29 mouse cellular contexts compared by ENCODE assay signal in genomic region chr3:131893061-131893804, GRCm38 (mm10).
A peak's percentile ranks its signal among the peaks of the same experiment; 100 is the strongest.
DNase-seq lines count a peak whose midpoint lies in the region; ATAC-seq and TF ChIP-seq lines count a peak whose summit lies in the region.
"Had no signal": no experiment of that assay in that cellular context is flagged by ENCODE, and none has a peak within 500 bp of the region (broad histone marks: within the 10 kb centered on the region; RNA-seq: fewer than 3 reads in every experiment).

No protein-coding gene starts in this region.

- peak; percentile 20 for DNase-seq in hindbrain, postnatal 0 days (ENCODE audit: low spot score)
- DNase-seq in brain, embryonic 14.5 days (ENCODE audit: low read depth): peak; percentile 43
- DNase-seq in midbrain, embryonic 14.5 days: peak; percentile 72
- DNase-seq in retina, postnatal 7 days (ENCODE audit: low read depth, low spot score): peak; percentile 19
- no peak for DNase-seq in limb, embryonic 10.5 days (ENCODE audit: low spot score)
- DNase-seq: adrenal gland, postnatal 14 days; cerebellum, adult 18-20 months; cerebellum, postnatal 14 days; gastrocnemius, postnatal 10 days; kidney, adult 9 months; kidney, postnatal 10 days; layer of hippocampus, adult 9-11 months; lung, embryonic 14.5 days; lung, postnatal 14 days; right cerebral cortex, adult 18-20 months; thymus, adult 2 months; thymus, postnatal 36 days had no signal

- H3K27ac ChIP-seq in hindbrain, postnatal 0 days: no peak overlapping the region
- no peak overlapping the region for H3K27ac ChIP-seq in hindbrain, embryonic 16.5 days (ENCODE audit: low read depth, low read length)
- H3K27ac ChIP-seq in midbrain, embryonic 14.5 days (replicated peaks; ENCODE audit: low read depth, low read length): no peak overlapping the region
- H3K27ac ChIP-seq in neural tube, embryonic 15.5 days (replicated peaks): no peak overlapping the region
- H3K27ac ChIP-seq in limb, embryonic 10.5 days: no peak overlapping the region
- H3K27ac ChIP-seq: heart, embryonic 10.5 days; heart, embryonic 15.5 days; limb, embryonic 12.5 days; liver, embryonic 15.5 days; neural tube, embryonic 12.5 days; stomach, postnatal 0 days had no signal

- H3K4me2 ChIP-seq in hindbrain, postnatal 0 days (ENCODE audit: low read depth, low read length): no peak overlapping the region
- H3K4me2 ChIP-seq in hindbrain, embryonic 16.5 days (ENCODE audit: low read length): no peak overlapping the region
- peak overlapping the region; percentile 29 for H3K4me2 ChIP-seq in midbrain, embryonic 14.5 days (ENCODE audit: low read length)
- H3K4me2 ChIP-seq in neural tube, embryonic 15.5 days: no peak overlapping the region
- H3K4me2 ChIP-seq: heart, embryonic 15.5 days; limb, embryonic 12.5 days; liver, embryonic 15.5 days; lung, embryonic 14.5 days; neural tube, embryonic 12.5 days had no signal

- WGBS in hindbrain, postnatal 0 days: 66% methylated on average over 16 of the region's 16 CpGs
- 78% methylated on average over 16 of the region's 16 CpGs for WGBS in hindbrain, embryonic 16.5 days
- WGBS in midbrain, embryonic 14.5 days: 33% methylated on average over 16 of the region's 16 CpGs
- WGBS in neural tube, embryonic 15.5 days: 81% methylated on average over 16 of the region's 16 CpGs
- WGBS in limb, embryonic 10.5 days: 80% methylated on average over 16 of the region's 16 CpGs

- no peak overlapping the region for H3K9ac ChIP-seq in hindbrain, postnatal 0 days (replicated peaks; ENCODE audit: low read length)
- no peak overlapping the region for H3K9ac ChIP-seq in hindbrain, embryonic 16.5 days (ENCODE audit: low read depth, low read length)
- H3K9ac ChIP-seq in midbrain, embryonic 14.5 days (replicated peaks; ENCODE audit: low read length): no peak overlapping the region; the same call in 1 of the 2 replicates
- no peak overlapping the region for H3K9ac ChIP-seq in neural tube, embryonic 15.5 days (replicated peaks)
- H3K9ac ChIP-seq: heart, embryonic 15.5 days; limb, embryonic 12.5 days; liver, embryonic 15.5 days; lung, embryonic 14.5 days; neural tube, embryonic 12.5 days had no signal

- no peak overlapping the region for H3K4me3 ChIP-seq in hindbrain, postnatal 0 days (ENCODE audit: low read length)
- no peak overlapping the region for H3K4me3 ChIP-seq in hindbrain, embryonic 16.5 days (ENCODE audit: low read length)
- no peak overlapping the region for H3K4me3 ChIP-seq in midbrain, embryonic 14.5 days (replicated peaks; ENCODE audit: low read depth, low read length)
- no peak overlapping the region for H3K4me3 ChIP-seq in neural tube, embryonic 15.5 days (replicated peaks)
- no peak overlapping the region for H3K4me3 ChIP-seq in limb, embryonic 10.5 days
- H3K4me3 ChIP-seq: heart, embryonic 10.5 days; heart, embryonic 15.5 days; limb, embryonic 12.5 days; liver, embryonic 15.5 days; myocyte; neural tube, embryonic 12.5 days had no signal

- no peaks in the 10 kb centered on the region for H3K9me3 ChIP-seq in hindbrain, postnatal 0 days (ENCODE audit: low read length)
- H3K9me3 ChIP-seq in hindbrain, embryonic 16.5 days (ENCODE audit: control insufficient read depth, low read length): no peaks in the 10 kb centered on the region
- H3K9me3 ChIP-seq in midbrain, embryonic 14.5 days (ENCODE audit: control insufficient read depth, low read length): no peaks in the 10 kb centered on the region
- no peaks in the 10 kb centered on the region for H3K9me3 ChIP-seq in neural tube, embryonic 15.5 days (replicated peaks)
- no peaks in the 10 kb centered on the region for H3K9me3 ChIP-seq in limb, embryonic 10.5 days (replicated peaks)
- H3K9me3 ChIP-seq: heart, embryonic 10.5 days; heart, embryonic 15.5 days; limb, embryonic 12.5 days; liver, embryonic 15.5 days; neural tube, embryonic 12.5 days had no signal

- no peaks in the 10 kb centered on the region for H3K4me1 ChIP-seq in hindbrain, postnatal 0 days (ENCODE audit: insufficient read depth, low read length)
- no peaks in the 10 kb centered on the region for H3K4me1 ChIP-seq in hindbrain, embryonic 16.5 days (ENCODE audit: control insufficient read depth, insufficient read depth, low read depth, low read length)
- H3K4me1 ChIP-seq in midbrain, embryonic 14.5 days (ENCODE audit: control insufficient read depth, insufficient read depth, low read length): no peaks in the 10 kb centered on the region
- H3K4me1 ChIP-seq in neural tube, embryonic 15.5 days: no peaks in the 10 kb centered on the region
- 0 out of 2 replicates have a peak, but pooled peaks cover 3% of the 10 kb centered on the region for H3K4me1 ChIP-seq in limb, embryonic 10.5 days
- H3K4me1 ChIP-seq: heart, embryonic 10.5 days; heart, embryonic 15.5 days; limb, embryonic 12.5 days; liver, embryonic 15.5 days; neural tube, embryonic 12.5 days had no signal

- 0 out of 2 replicates have a peak, but pooled peaks have one; percentile 40 for ATAC-seq in hindbrain, postnatal 0 days
- no peak for ATAC-seq in hindbrain, embryonic 16.5 days
- ATAC-seq in midbrain, embryonic 14.5 days (ENCODE audit: low FRiP score, low TSS enrichment): no peak
- ATAC-seq in neural tube, embryonic 15.5 days (ENCODE audit: low FRiP score): no peak
- ATAC-seq: CD4-positive, CD25-positive, alpha-beta regulatory T cell, adult 4 months; forebrain, embryonic 16.5 days; intestine, postnatal 0 days had no signal

- no peak for TF ChIP-seq CTCF in hindbrain, postnatal 0 days (IDR thresholded peaks at IDR 0.05; ENCODE audit: low read depth)
- no peak for TF ChIP-seq CTCF in brain, embryonic 14.5 days (IDR thresholded peaks at IDR 0.05; ENCODE audit: borderline replicate concordance, extremely low read depth, insufficient read depth, insufficient read length)

- TF ChIP-seq POLR2A in brain, embryonic 14.5 days (IDR thresholded peaks at IDR 0.05; ENCODE audit: borderline replicate concordance, extremely low read depth, insufficient read depth, insufficient read length, poor library complexity, severe bottlenecking): no peak

- H3K27me3 ChIP-seq in hindbrain, postnatal 0 days (ENCODE audit: insufficient read depth, low read length): no peaks in the 10 kb centered on the region
- no peaks in the 10 kb centered on the region for H3K27me3 ChIP-seq in hindbrain, embryonic 16.5 days (replicated peaks; ENCODE audit: control insufficient read depth, insufficient read depth, low read length)
- no peaks in the 10 kb centered on the region for H3K27me3 ChIP-seq in midbrain, embryonic 14.5 days (ENCODE audit: control insufficient read depth, insufficient read depth, low read length)
- no peaks in the 10 kb centered on the region for H3K27me3 ChIP-seq in neural tube, embryonic 15.5 days (replicated peaks)
- H3K27me3 ChIP-seq in limb, embryonic 10.5 days (ENCODE audit: low read depth, poor library complexity, severe bottlenecking): no peaks in the 10 kb centered on the region
- H3K27me3 ChIP-seq: heart, embryonic 15.5 days; limb, embryonic 12.5 days; liver, embryonic 15.5 days; neural tube, embryonic 12.5 days had no signal

- no peaks in the 10 kb centered on the region for H3K36me3 ChIP-seq in hindbrain, postnatal 0 days (ENCODE audit: insufficient read depth, low read length)
- H3K36me3 ChIP-seq in hindbrain, embryonic 16.5 days (ENCODE audit: control insufficient read depth, insufficient read depth, low read length): no peaks in the 10 kb centered on the region
- no peaks in the 10 kb centered on the region for H3K36me3 ChIP-seq in midbrain, embryonic 14.5 days (ENCODE audit: control insufficient read depth, insufficient read depth, low read length)
- no peaks in the 10 kb centered on the region for H3K36me3 ChIP-seq in neural tube, embryonic 15.5 days
- H3K36me3 ChIP-seq in limb, embryonic 10.5 days: no peaks in the 10 kb centered on the region
- H3K36me3 ChIP-seq: heart, embryonic 10.5 days; heart, embryonic 15.5 days; limb, embryonic 12.5 days; liver, embryonic 15.5 days; neural tube, embryonic 12.5 days had no signal
